Mouse (Mus musculus) embryo, embryonic 10 days (tissue): ENCODE measurements around the gene Tmem145.
"Not testable (repeated sequence)": the region's sequence is repeated elsewhere in the genome, so short reads cannot be mapped to it uniquely, and the experiment has no call there.

ENCODE experiments used
- DNase-seq: peaks from one replicate; pipeline ENCODE4 v3.0.0-alpha.2; 2015; ENCODE audit warnings: low spot score

Gene Tmem145

GRCm38 (mm10) chr7:25323219-25323618 lies 17.3 kb downstream of the Tmem145 start:
- no peak for DNase-seq

- DNase-seq: not testable (repeated sequence)
Observed at GRCm38 (mm10) chr7:25325431-25325830, 19.5 kb downstream of the Tmem145 start.

- no peak for DNase-seq
Observed at GRCm38 (mm10) chr7:25326233-25326632, 20.3 kb downstream of the Tmem145 start.

GRCm38 (mm10) chr7:25333596-25334307 lies 27.8 kb downstream of the Tmem145 start:
- DNase-seq: peak; percentile 92

- no peak for DNase-seq
Observed at GRCm38 (mm10) chr7:25334472-25334871, 28.6 kb downstream of the Tmem145 start.

GRCm38 (mm10) chr7:25339329-25339728 lies 33.4 kb downstream of the Tmem145 start:
- DNase-seq: no peak

GRCm38 (mm10) chr7:25341000-25341784 lies 35.3 kb downstream of the Tmem145 start:
- DNase-seq: no peak

- DNase-seq: no peak
Observed at GRCm38 (mm10) chr7:25348861-25349260, 43.0 kb downstream of the Tmem145 start.

- DNase-seq: peak; percentile 27
Observed at GRCm38 (mm10) chr7:25358721-25359206, 52.9 kb downstream of the Tmem145 start.

GRCm38 (mm10) chr7:25363151-25363550 lies 57.2 kb downstream of the Tmem145 start:
- no peak for DNase-seq

- DNase-seq: no peak
Observed at GRCm38 (mm10) chr7:25363632-25364031, 57.7 kb downstream of the Tmem145 start.
